Mouse (Mus musculus): Measurements from ENCODE around the gene Slc16a11. TPM values are rescaled to one million over a fixed set of nuclear protein-coding genes. Genes with fewer than 3 reads are reported as not detected.

Gene Slc16a11
- total and polyA plus RNA-seq, 3 experiments: 0.51 to 2.3 TPM; not detected in 1

DNA sequence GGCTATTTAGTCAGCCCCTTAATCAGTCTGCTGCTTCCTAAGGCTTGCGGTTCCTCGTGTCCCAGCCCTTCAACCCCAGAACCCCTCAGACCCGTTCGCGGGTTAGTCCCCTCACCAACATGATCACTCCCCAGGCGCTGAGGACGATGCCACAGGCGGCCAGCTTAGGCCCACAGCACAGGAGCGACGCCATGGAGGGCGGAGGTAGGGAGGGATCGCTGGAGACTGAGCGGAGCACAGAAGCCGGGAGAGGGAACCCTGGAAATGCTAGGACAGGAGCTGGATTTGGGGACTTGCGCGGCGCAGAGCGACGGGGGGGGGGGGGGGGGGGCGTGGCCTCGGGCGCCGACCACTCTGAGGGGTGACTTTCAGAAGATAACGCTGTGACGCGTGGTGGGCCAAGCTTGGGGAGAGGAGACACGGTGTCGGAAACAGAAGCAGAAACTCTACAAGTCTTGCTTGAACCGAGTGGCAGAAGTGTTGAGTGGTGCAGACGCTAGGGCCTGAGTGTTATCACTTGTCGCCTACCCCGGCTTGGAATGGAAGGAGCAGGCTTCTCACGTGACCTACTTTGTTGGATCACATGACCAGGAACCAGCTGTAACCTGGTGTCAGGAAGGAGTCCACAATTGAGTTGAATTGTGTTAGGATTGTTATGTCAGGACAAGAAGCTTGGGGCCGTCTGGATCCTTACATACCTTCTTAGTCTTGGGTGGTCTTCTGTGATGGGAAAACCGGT, 27.2 kb downstream of the Slc16a11 start, which contains the start of the genes Gm21988 and Rnasek:
Gm21988 (minus strand) TSS at position 290 of the 739 bp plus-strand sequence.
Rnasek (minus strand) TSS at position 302 of the 739 bp plus-strand sequence.
- Histone ChIP-seq H3K4me1 (ENCODE audit: control insufficient read depth in 1 of 2, insufficient read depth in 2 of 2) (peaks cover 4 to 22% of the 10 kb centered on the region in 2 experiments), H3K36me3 (replicated peaks in 1 of 2; ENCODE audit: control insufficient read depth in 1 of 2, insufficient read depth in 1 of 2, low read length in 1 of 2) (peaks cover 9 to 18% of the 10 kb centered on the region in 2 experiments), H3K27me3 (replicated peaks) (peaks cover 14% of the 10 kb centered on the region), H3K9me3 (replicated peaks; ENCODE audit: low read length) (no peaks in the 10 kb centered on the region), H3K9ac (ENCODE audit: insufficient read depth, low read depth) (peak within 1 kb of the TSS; percentile 68), H3K4me3 (replicated peaks in 1 of 3; ENCODE audit: low read depth in 2 of 3, low read length in 2 of 3, poor library complexity in 1 of 3) (peak within 1 kb of the TSS; percentile 77 to 96 (median 79)), H3K27ac (ENCODE audit: insufficient read depth, low read depth) (peak within 1 kb of the TSS; percentile 78), H3K79me2 (replicated peaks; ENCODE audit: control insufficient read depth, extremely low read depth, insufficient read depth, poor library complexity, severe bottlenecking) (peaks cover 12% of the 10 kb centered on the region), H3K4me2 (ENCODE audit: insufficient read depth, low read depth, poor library complexity, severe bottlenecking) (peak within 1 kb of the TSS; percentile 93)
- TF ChIP-seq CTCF (conservative IDR thresholded peaks at IDR 0.05 in 1 of 2, IDR thresholded peaks at IDR 0.05 in 1 of 2; ENCODE audit: low read depth in 2 of 2, low read length in 2 of 2): no peak
- TF ChIP-seq MAX (IDR thresholded peaks at IDR 0.05; ENCODE audit: low read length): peak; percentile 97
- 0 out of 2 replicates have a peak, but pooled peaks have one; percentile 20 for TF ChIP-seq KAT2A (IDR thresholded peaks at IDR 0.05; ENCODE audit: insufficient replicate concordance, low read length)
- TF ChIP-seq NRF1 (IDR thresholded peaks at IDR 0.05; ENCODE audit: low read depth, low read length): peak; percentile 48; the same call in 1 of the 2 replicates
- no peak for TF ChIP-seq POLR2AphosphoS2 (IDR thresholded peaks at IDR 0.05; ENCODE audit: low read depth, low read length)
- TF ChIP-seq SMC3 (IDR thresholded peaks at IDR 0.05; ENCODE audit: low read depth, low read length): no peak
- no peak for TF ChIP-seq JUND (conservative IDR thresholded peaks at IDR 0.05; ENCODE audit: low read depth, low read length)
- TF ChIP-seq RCOR1 (conservative IDR thresholded peaks at IDR 0.05; ENCODE audit: low read depth, low read length): no peak; the same call in 1 of the 2 replicates
- TF ChIP-seq USF2 (conservative IDR thresholded peaks at IDR 0.05; ENCODE audit: low read depth, low read length): peak; percentile 99
- no peak for TF ChIP-seq JUN (IDR thresholded peaks at IDR 0.05; ENCODE audit: insufficient read depth, low read depth, low read length)
- peak; percentile 71 for TF ChIP-seq IRF4 (IDR thresholded peaks at IDR 0.05; ENCODE audit: low read depth, low read length)
- peak; percentile 80 for TF ChIP-seq HCFC1 (IDR thresholded peaks at IDR 0.05; ENCODE audit: low read depth, low read length)
- TF ChIP-seq MAZ (IDR thresholded peaks at IDR 0.05; ENCODE audit: low read depth, low read length): peak; percentile 89; the same call in 1 of the 2 replicates
- peak; percentile 39; the same call in 1 of the 2 replicates for TF ChIP-seq TCF12 (IDR thresholded peaks at IDR 0.05; ENCODE audit: low read depth, low read length)
- TF ChIP-seq BHLHE40 (IDR thresholded peaks at IDR 0.05; ENCODE audit: low read depth, low read length): peak; percentile 95
- no peak; the same call in 1 of the 2 replicates for TF ChIP-seq ZMIZ1 (IDR thresholded peaks at IDR 0.05; ENCODE audit: low read depth, low read length)
- peak; percentile 49 for TF ChIP-seq POLR2A (IDR thresholded peaks at IDR 0.05; ENCODE audit: low read depth, low read length)
- TF ChIP-seq ZC3H11A (IDR thresholded peaks at IDR 0.05; ENCODE audit: low read depth, low read length): no peak
- no peak for TF ChIP-seq UBTF (IDR thresholded peaks at IDR 0.05; ENCODE audit: low read depth, low read length)
- peak; percentile 98 for TF ChIP-seq USF1 (IDR thresholded peaks at IDR 0.05; ENCODE audit: low read depth, low read length)
- TF ChIP-seq MXI1 (IDR thresholded peaks at IDR 0.05; ENCODE audit: low read depth, low read length): peak; percentile 63
- TF ChIP-seq NELFE (IDR thresholded peaks at IDR 0.05; ENCODE audit: low read depth, low read length): peak; percentile 25
- no peak for TF ChIP-seq EP300 (IDR thresholded peaks at IDR 0.05; ENCODE audit: low read length)
- no peak for TF ChIP-seq RAD21 (IDR thresholded peaks at IDR 0.05; ENCODE audit: low read depth, low read length)
- TF ChIP-seq MAFK (IDR thresholded peaks at IDR 0.05; ENCODE audit: insufficient replicate concordance, low read length): 0 out of 2 replicates have a peak, but pooled peaks have one; percentile 2
- TF ChIP-seq SIN3A (IDR thresholded peaks at IDR 0.05; ENCODE audit: low read length): peak; percentile 100
- TF ChIP-seq ZNF384 (IDR thresholded peaks at IDR 0.05; ENCODE audit: low read depth, low read length): no peak
- TF ChIP-seq ZKSCAN1 (IDR thresholded peaks at IDR 0.05; ENCODE audit: borderline replicate concordance, low read depth, low read length): no peak
- TF ChIP-seq CHD2 (IDR thresholded peaks at IDR 0.05; ENCODE audit: low read length): no peak
- TF ChIP-seq GABPA (IDR thresholded peaks at IDR 0.05; ENCODE audit: insufficient replicate concordance, low read depth, low read length): no peak; the same call in 1 of the 2 replicates
- TF ChIP-seq MEF2A (IDR thresholded peaks at IDR 0.05; ENCODE audit: borderline replicate concordance, low read depth, low read length): no peak
- TF ChIP-seq E2F4 (IDR thresholded peaks at IDR 0.05; ENCODE audit: insufficient replicate concordance, low read depth, low read length): no peak
- peak; percentile 69; the same call in 1 of the 2 replicates for TF ChIP-seq TBP (conservative IDR thresholded peaks at IDR 0.05; ENCODE audit: low read depth, low read length)
- TF ChIP-seq ETS1 (conservative IDR thresholded peaks at IDR 0.05; ENCODE audit: low read depth, low read length): peak; percentile 56
- peak; percentile 84 for TF ChIP-seq ELF1 (IDR thresholded peaks at IDR 0.05; ENCODE audit: low read depth, low read length)
- no peak for TF ChIP-seq PAX5 (IDR thresholded peaks at IDR 0.05; ENCODE audit: low read length)
- peak; percentile 100 for TF ChIP-seq CHD1 (IDR thresholded peaks at IDR 0.05; ENCODE audit: low read depth, low read length)
- TF ChIP-seq MYC (IDR thresholded peaks at IDR 0.05; ENCODE audit: low read depth, low read length): no peak
- peak; percentile 86 for DNase-seq (ENCODE audit: extremely low read depth)
- in situ Hi-C loops (cut with MboI; ENCODE audit: low pct_ligation_motif_present, low pct_unique_long_range_greater_than_20kb, low sequenced_read_pairs): loop anchor here (25.0 kb wide), 2 partner anchors 373 to 523 kb away; partner anchors contain the start of genes 4930544D05Rik, Chrne and Zfp3
- dilution Hi-C loops (cut with MboI; ENCODE audit: extremely low pct_ligation_motif_present, extremely low pct_unique_long_range_greater_than_20kb, low sequenced_read_pairs): no loop called here

Data from CH12.LX (cell line).